Mouse (Mus musculus): ENCODE measurements at regions not wholly inside any gene's neighbourhood (a gene's known extent, or its start where the extent isn't known, plus 50 kb on each side); places are given as distances from the start of the nearest gene placed in this dataset.
A peak's percentile ranks its signal among the peaks of the same experiment; 100 is the strongest.

DNA sequence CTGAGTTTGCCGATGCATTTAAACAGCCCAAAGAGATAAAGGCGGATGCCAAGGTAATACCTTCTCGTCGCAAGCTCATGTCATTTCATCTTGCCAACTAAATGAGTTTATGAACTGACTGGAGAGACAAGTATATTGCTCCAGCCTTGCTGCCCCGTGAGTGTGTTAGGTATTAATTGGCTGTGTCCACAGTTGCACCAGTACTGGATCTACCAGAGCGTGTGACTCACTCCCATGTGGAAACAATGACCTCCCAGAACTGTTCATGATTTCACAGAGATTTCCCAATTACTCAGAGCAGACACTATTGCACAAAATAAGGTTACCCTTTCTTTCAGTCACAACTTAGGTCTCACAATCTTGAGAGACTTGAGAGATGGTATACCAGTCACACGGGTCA is 179.8 kb upstream of the Adgrl2 start:
- ATAC-seq (ENCODE audit: borderline replicate concordance, extremely low read depth, low FRiP score, low TSS enrichment), result peak; percentile 40; the same call in 1 of the 2 replicates
- Histone ChIP-seq H3K9ac (no peak overlapping the region), H3K27me3 (no peaks in the 10 kb centered on the region), H3K4me2 (no peak overlapping the region), H3K9me3 (no peaks in the 10 kb centered on the region), H3K4me1 (peaks cover 6% of the 10 kb centered on the region; the same call in 1 of the 2 replicates), H3K4me3 (no peak overlapping the region), H3K36me3 (no peaks in the 10 kb centered on the region), H3K27ac (no peak overlapping the region)
- WGBS, result 76% methylated on average over 7 of the region's 7 CpGs

DNA sequence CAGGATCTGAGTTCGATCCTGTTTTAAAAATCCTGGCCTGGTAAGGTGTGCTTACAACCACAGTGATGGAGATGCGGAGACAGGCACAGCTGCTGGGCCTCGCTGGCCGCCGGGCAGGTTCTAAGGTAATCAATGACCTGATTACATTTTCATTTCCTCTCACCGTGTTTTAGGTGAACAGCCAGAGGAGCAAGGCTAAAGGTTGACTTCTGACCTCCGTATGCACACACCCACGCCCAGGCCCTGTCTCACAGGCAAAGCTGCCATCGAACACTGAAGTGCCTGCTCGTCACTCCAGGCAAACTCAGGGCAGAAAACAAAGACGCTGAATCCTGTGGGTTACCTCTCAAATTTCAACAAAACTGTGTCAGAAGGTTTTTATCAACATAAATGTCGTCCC is 179.1 kb upstream of the Adgrl2 start:
- H3K4me3 ChIP-seq, result no peak overlapping the region
- no peak overlapping the region for H3K27ac ChIP-seq
- H3K4me2 ChIP-seq, result no peak overlapping the region
- no peaks in the 10 kb centered on the region for H3K27me3 ChIP-seq
- peaks cover 7% of the 10 kb centered on the region for H3K4me1 ChIP-seq
- H3K9me3 ChIP-seq, result no peaks in the 10 kb centered on the region
- H3K9ac ChIP-seq, result no peak overlapping the region
- 65% methylated on average over 12 of the region's 12 CpGs for WGBS
- no peak for ATAC-seq (ENCODE audit: borderline replicate concordance, extremely low read depth, low FRiP score, low TSS enrichment)
- H3K36me3 ChIP-seq, result no peaks in the 10 kb centered on the region

DNA sequence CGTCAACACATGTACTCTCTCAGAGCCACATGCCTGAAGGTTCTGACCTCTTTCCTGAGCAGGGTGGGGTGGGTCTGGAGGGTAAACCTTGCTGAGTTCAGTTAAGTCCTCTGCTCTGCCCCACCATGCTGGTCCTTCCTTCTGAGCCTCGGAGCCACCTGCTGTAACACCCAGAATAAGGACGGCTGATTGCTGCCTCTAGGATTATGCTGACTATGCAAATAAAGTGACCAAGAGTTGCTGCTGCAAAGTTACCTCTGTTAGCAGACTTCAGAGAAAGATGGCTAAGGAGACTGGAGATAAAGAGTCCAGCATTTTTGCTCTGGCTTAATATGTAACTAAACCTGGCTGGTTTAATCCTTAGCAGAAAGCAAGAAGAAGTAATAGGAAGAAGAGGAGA is 177.6 kb upstream of the Adgrl2 start:
- H3K27ac ChIP-seq, result no peak overlapping the region
- H3K9ac ChIP-seq, result no peak overlapping the region
- H3K9me3 ChIP-seq, result no peaks in the 10 kb centered on the region
- no peak for ATAC-seq (ENCODE audit: borderline replicate concordance, extremely low read depth, low FRiP score, low TSS enrichment)
- peaks cover 17% of the 10 kb centered on the region for H3K4me1 ChIP-seq
- no peaks in the 10 kb centered on the region for H3K27me3 ChIP-seq
- H3K4me3 ChIP-seq, result no peak overlapping the region
- WGBS, result 59% methylated on average over 3 of the region's 3 CpGs
- H3K4me2 ChIP-seq, result no peak overlapping the region
- no peaks in the 10 kb centered on the region for H3K36me3 ChIP-seq

DNA sequence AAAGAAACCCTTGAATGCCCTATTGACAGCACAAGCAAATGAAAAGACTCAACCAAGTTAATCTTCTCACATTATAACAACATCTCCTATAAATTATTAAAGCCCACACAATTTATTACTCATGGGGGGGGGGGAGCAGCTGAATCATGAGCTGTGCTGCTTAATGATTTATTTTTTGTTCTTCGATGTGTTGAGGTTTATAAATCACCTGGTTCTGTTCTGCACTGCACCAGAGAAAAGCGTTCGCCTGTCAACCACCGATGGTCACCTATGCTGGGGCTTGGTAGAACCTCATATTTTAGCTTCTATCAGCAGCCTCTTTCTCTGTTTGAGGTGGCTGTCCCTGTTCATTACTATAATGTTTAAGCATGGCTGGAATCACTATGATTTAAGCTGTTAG is 174.4 kb upstream of the Adgrl2 start:
- Histone ChIP-seq H3K4me2 (no peak overlapping the region), H3K4me3 (no peak overlapping the region), H3K36me3 (no peaks in the 10 kb centered on the region), H3K9ac (no peak overlapping the region), H3K9me3 (no peaks in the 10 kb centered on the region), H3K4me1 (peaks cover 12% of the 10 kb centered on the region), H3K27ac (no peak overlapping the region), H3K27me3 (no peaks in the 10 kb centered on the region)
- WGBS, result 57% methylated on average over 4 of the region's 4 CpGs
- no peak for ATAC-seq (ENCODE audit: borderline replicate concordance, extremely low read depth, low FRiP score, low TSS enrichment)

DNA sequence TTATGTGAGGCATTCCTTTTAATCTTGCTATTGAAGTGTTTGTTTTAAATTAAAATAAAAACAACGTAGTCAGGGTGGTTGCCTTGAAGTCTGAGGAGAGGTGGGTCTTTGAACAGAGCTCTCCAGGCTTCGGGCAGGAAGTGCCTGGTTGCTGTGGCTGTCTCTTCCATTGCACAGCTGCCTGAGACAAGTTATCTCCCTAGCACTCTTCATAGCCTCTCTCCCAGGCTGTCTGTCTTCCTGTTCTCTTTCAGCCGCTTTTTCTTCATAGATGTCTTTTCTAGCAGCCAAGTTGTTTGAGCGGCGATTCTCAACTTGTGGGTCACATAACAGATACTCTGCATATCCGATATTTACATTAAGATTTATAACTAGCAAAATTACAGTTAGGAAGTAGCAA is 173.2 kb upstream of the Adgrl2 start:
- Histone ChIP-seq H3K9me3 (no peaks in the 10 kb centered on the region), H3K4me2 (0 out of 2 replicates have a peak overlapping the region, but pooled peaks have one; percentile 9), H3K4me3 (no peak overlapping the region), H3K36me3 (no peaks in the 10 kb centered on the region), H3K27ac (no peak overlapping the region), H3K27me3 (no peaks in the 10 kb centered on the region), H3K4me1 (peaks cover 11% of the 10 kb centered on the region), H3K9ac (no peak overlapping the region)
- 28% methylated on average over 6 of the region's 6 CpGs for WGBS
- ATAC-seq (ENCODE audit: borderline replicate concordance, extremely low read depth, low FRiP score, low TSS enrichment), result no peak

DNA sequence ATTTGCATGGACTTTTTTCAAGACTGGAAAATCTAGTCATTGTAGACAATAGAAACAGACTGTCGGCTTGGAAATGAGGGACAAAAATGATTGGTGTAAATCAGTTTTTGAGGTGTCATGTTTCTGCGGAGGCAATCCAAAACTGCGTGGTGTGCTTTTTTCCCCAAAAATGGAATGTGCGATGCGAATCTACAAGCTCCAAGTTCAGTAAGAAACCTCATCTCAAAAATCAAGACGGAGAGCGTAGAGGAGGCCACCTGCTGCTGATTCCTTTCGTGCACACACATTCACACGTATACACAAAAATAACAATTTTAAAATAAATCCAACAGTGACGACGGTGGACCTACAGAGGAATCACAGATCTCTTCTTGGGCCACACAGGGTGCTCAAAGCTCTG is 170.5 kb upstream of the Adgrl2 start:
- H3K4me1 ChIP-seq, result peaks cover 11% of the 10 kb centered on the region
- H3K9me3 ChIP-seq, result no peaks in the 10 kb centered on the region
- no peak overlapping the region for H3K9ac ChIP-seq
- no peaks in the 10 kb centered on the region for H3K36me3 ChIP-seq
- no peak for ATAC-seq (ENCODE audit: borderline replicate concordance, extremely low read depth, low FRiP score, low TSS enrichment)
- no peaks in the 10 kb centered on the region for H3K27me3 ChIP-seq
- WGBS, result 84% methylated on average over 11 of the region's 11 CpGs
- no peak overlapping the region for H3K4me3 ChIP-seq
- no peak overlapping the region for H3K27ac ChIP-seq
- no peak overlapping the region for H3K4me2 ChIP-seq

DNA sequence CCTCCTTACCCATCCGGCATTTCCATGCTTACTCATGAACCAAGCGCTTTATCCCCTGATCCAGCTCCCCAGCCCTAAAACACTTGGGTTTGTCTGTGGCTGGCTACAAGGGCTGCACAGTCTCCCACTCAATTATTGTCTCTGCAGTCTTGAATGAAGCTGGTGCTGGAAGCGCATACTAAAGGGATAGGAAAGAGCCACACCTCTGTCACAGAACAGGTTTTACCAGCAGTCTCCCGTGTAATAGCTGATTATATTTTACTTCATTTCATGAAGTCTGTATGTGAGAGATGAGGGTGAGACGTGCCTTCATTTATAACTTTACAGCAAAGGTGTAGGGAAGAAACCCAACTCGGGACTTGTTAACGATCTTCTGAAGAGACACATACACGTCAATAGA is 167.0 kb upstream of the Adgrl2 start:
- H3K4me3 ChIP-seq, result no peak overlapping the region
- no peak for ATAC-seq (ENCODE audit: borderline replicate concordance, extremely low read depth, low FRiP score, low TSS enrichment)
- no peak overlapping the region for H3K9ac ChIP-seq
- WGBS, result 79% methylated on average over 8 of the region's 8 CpGs
- H3K9me3 ChIP-seq, result no peaks in the 10 kb centered on the region
- H3K36me3 ChIP-seq, result no peaks in the 10 kb centered on the region
- no peak overlapping the region for H3K27ac ChIP-seq
- no peak overlapping the region for H3K4me2 ChIP-seq
- H3K27me3 ChIP-seq, result no peaks in the 10 kb centered on the region
- no peaks in the 10 kb centered on the region for H3K4me1 ChIP-seq

DNA sequence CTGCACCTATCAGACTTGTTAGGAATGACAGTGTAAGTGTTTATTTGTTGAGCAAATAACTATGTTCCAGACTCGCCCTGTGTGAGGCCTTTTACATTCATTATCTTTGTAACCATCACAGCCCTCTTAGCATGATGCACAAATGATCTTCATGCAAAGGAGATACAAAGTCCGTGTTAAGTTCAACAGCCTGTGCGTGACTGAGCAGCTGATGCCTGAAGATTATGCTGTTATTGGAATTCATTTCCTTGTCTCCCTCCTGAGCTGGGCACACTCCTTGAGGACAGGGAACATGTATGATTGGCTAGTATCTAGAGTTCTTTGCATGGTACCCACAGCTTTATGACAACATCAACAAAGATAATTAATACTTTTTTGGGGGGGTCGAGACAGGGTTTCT is 162.0 kb upstream of the Adgrl2 start:
- H3K4me2 ChIP-seq, result no peak overlapping the region
- H3K4me3 ChIP-seq, result no peak overlapping the region
- no peaks in the 10 kb centered on the region for H3K27me3 ChIP-seq
- no peak for ATAC-seq (ENCODE audit: borderline replicate concordance, extremely low read depth, low FRiP score, low TSS enrichment)
- 64% methylated on average over 4 of the region's 4 CpGs for WGBS
- no peak overlapping the region for H3K27ac ChIP-seq
- no peaks in the 10 kb centered on the region for H3K9me3 ChIP-seq
- H3K9ac ChIP-seq, result no peak overlapping the region
- H3K4me1 ChIP-seq, result no peaks in the 10 kb centered on the region
- no peaks in the 10 kb centered on the region for H3K36me3 ChIP-seq

DNA sequence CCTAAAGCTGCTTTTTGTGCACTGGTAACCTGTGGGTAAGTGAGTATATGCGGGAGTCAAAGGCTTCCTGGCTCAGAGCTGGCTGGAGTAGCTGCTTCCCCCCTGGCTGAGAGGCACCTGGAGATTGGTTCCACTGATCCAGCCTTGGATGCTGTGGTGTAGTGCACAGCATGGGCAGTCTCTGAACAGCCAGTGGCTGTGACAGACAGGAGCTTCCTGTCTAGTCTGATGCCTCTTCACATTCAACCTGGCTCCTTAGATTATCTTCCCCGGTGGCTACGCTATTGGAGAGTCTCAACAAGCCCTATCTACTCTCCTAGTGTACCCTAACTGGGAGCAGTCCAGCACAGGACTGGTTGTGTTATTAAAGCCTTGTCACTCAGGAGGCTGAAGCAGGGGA is 160.4 kb upstream of the Adgrl2 start:
- 81% methylated on average over 3 of the region's 3 CpGs for WGBS
- no peaks in the 10 kb centered on the region for H3K4me1 ChIP-seq
- no peak overlapping the region for H3K4me3 ChIP-seq
- ATAC-seq (ENCODE audit: borderline replicate concordance, extremely low read depth, low FRiP score, low TSS enrichment), result no peak
- no peak overlapping the region for H3K9ac ChIP-seq
- H3K27ac ChIP-seq, result no peak overlapping the region
- no peaks in the 10 kb centered on the region for H3K9me3 ChIP-seq
- no peaks in the 10 kb centered on the region for H3K27me3 ChIP-seq
- no peak overlapping the region for H3K4me2 ChIP-seq
- no peaks in the 10 kb centered on the region for H3K36me3 ChIP-seq

DNA sequence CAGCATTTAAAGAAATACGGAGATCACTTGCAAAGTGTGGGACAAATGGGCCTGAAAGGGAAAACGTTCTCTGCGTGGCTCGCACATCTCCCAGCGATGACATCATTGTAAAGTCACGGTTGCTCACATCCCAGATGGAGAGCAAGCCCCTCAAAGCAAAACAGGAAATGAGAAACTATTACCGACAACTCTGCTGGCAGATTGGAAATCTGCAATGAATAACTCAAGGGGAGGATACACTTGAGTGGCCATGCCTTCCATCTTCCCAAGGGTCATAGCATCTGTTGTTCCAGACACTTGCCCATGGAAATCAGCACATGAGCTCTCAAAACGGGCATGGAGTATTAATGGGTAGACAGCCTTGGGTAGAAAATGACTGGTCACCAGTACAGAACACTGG is 158.3 kb upstream of the Adgrl2 start:
- no peak for ATAC-seq (ENCODE audit: borderline replicate concordance, extremely low read depth, low FRiP score, low TSS enrichment)

DNA sequence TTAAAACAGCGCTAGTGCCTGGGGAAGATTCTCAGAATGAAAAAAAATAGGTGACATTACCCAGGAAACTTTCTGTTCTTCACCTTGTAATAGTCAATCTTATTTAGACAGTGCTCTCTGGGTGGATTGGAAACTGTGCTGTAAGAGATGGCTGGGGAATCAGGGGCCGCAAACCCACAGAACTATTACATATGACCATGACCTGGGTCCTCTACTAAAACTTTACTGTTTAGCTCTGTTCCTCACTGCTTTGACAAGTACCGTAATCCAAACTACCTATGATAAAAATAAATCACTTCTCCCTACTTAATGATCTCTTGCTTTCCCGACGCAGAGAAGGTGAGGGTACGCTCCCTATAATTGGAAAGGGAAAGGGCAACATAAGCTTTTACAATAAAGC is 157.6 kb upstream of the Adgrl2 start:
- Histone ChIP-seq H3K27me3 (no peaks in the 10 kb centered on the region), H3K4me2 (no peak overlapping the region), H3K36me3 (no peaks in the 10 kb centered on the region), H3K4me1 (no peaks in the 10 kb centered on the region), H3K9me3 (no peaks in the 10 kb centered on the region), H3K4me3 (no peak overlapping the region), H3K9ac (no peak overlapping the region), H3K27ac (no peak overlapping the region)
- ATAC-seq (ENCODE audit: borderline replicate concordance, extremely low read depth, low FRiP score, low TSS enrichment), result no peak
- WGBS, result 96% methylated on average over 6 of the region's 6 CpGs

More for the DNA sequence above, 158.3 kb upstream of the Adgrl2 start:
- no peaks in the 10 kb centered on the region for H3K4me1 ChIP-seq
- no peak overlapping the region for H3K4me2 ChIP-seq
- no peaks in the 10 kb centered on the region for H3K9me3 ChIP-seq
- H3K36me3 ChIP-seq, result no peaks in the 10 kb centered on the region
- H3K27ac ChIP-seq, result no peak overlapping the region
- H3K9ac ChIP-seq, result no peak overlapping the region
- H3K4me3 ChIP-seq, result no peak overlapping the region
- WGBS, result 69% methylated on average over 8 of the region's 8 CpGs
- no peaks in the 10 kb centered on the region for H3K27me3 ChIP-seq

DNA sequence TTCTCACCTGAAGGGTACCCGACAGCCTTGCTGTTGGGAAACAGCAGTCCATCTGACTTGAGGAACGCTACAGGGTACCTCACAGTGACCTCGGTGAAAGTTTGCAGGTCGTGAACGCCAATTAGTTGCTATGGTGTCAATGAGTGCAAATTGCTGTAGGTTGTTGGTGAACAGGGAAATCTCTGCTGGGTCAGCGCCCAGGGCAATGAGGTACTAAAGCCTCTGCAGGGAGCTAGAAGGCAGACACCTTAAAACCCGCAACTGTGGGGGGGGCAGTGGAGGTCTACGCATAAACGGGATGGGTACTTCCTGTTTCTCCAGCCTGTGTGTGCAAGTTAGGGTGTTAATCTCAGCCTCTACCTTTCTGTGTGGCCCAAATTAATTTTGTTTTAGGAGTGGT is 156.3 kb upstream of the Adgrl2 start:
- no peaks in the 10 kb centered on the region for H3K4me1 ChIP-seq
- H3K36me3 ChIP-seq, result no peaks in the 10 kb centered on the region
- H3K4me2 ChIP-seq, result no peak overlapping the region
- no peak for ATAC-seq (ENCODE audit: borderline replicate concordance, extremely low read depth, low FRiP score, low TSS enrichment)
- 69% methylated on average over 9 of the region's 9 CpGs for WGBS
- no peaks in the 10 kb centered on the region for H3K27me3 ChIP-seq
- no peak overlapping the region for H3K9ac ChIP-seq
- H3K9me3 ChIP-seq, result no peaks in the 10 kb centered on the region
- H3K4me3 ChIP-seq, result no peak overlapping the region
- H3K27ac ChIP-seq, result no peak overlapping the region

DNA sequence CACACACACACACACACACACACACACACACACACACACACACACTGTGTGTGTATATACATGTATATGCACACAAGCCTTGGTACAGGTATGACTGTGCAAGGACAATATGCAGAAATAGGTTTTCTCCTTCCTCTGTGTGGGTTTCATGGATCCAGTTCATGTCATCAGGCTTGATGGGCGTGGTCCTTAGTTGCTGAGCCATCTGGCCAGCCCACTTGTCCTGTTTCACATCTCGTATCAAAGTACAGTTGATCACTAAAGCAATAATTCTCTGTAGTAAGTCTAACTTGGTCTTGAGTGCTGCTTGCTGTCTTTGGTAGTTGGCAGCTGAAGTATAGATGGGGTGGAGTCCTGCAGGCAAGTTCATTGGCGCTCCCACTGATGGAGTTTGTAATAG is 150.1 kb upstream of the Adgrl2 start:
- 82% methylated on average over 3 of the region's 3 CpGs for WGBS
- Histone ChIP-seq H3K27ac (no peak overlapping the region), H3K9me3 (no peaks in the 10 kb centered on the region), H3K36me3 (no peaks in the 10 kb centered on the region), H3K4me3 (no peak overlapping the region), H3K4me1 (no peaks in the 10 kb centered on the region), H3K9ac (no peak overlapping the region), H3K27me3 (no peaks in the 10 kb centered on the region), H3K4me2 (no peak overlapping the region)
- ATAC-seq (ENCODE audit: borderline replicate concordance, extremely low read depth, low FRiP score, low TSS enrichment), result no peak

All from lung, embryonic 15.5 days (tissue).